Mouse (Mus musculus) CH12.LX (cell line): ENCODE data around the gene Ccs. TPM values are rescaled to one million over a fixed set of nuclear protein-coding genes. Genes with fewer than 3 reads are reported as not detected.

ENCODE experiments used
- DNase-seq: peaks from one replicate; pipeline ENCODE4 v3.0.0-alpha.2; 2013; ENCODE audit errors: extremely low read depth
- H3K27ac ChIP-seq: 2 replicates; pipeline ENCODE4 v1.5.1; 2012; ENCODE audit warnings: low read depth, mild to moderate bottlenecking, control low read depth, moderate library complexity; ENCODE audit not compliant: insufficient read depth
- H3K27me3 ChIP-seq: replicated peaks from 2 replicates; pipeline ENCODE3; 2012; ENCODE audit warnings: inconsistent platforms
- H3K36me3 ChIP-seq, 2 experiments: replicated peaks in 1 of 2; 2 replicates each; pipeline versions ENCODE3 to v1.6.1; 2012; ENCODE audit warnings: inconsistent platforms in 1 of 2, low read length in 1 of 2, mild to moderate bottlenecking in 1 of 2, mixed read lengths in 1 of 2, moderate library complexity in 1 of 2; ENCODE audit not compliant: control insufficient read depth in 1 of 2, insufficient read depth in 1 of 2
- H3K4me1 ChIP-seq, 2 experiments: 2 replicates each; pipeline ENCODE4 v1.6.1; 2012; ENCODE audit warnings: inconsistent platforms in 1 of 2, moderate library complexity in 1 of 2; ENCODE audit not compliant: insufficient read depth in 2 of 2, control insufficient read depth in 1 of 2
- H3K4me2 ChIP-seq: 2 replicates; pipeline ENCODE4 v1.6.1; 2012; ENCODE audit warnings: low read depth, mild to moderate bottlenecking, control low read depth; ENCODE audit not compliant: poor library complexity, insufficient read depth, severe bottlenecking
- H3K4me3 ChIP-seq, 3 experiments: fragments of 150-350 bp in 1 of 3; sonication (generic) in 1 of 3; replicated peaks in 1 of 3; 2 replicates each; pipeline versions ENCODE3 to v1.5.1; 2011 to 2012; ENCODE audit warnings: low read depth in 2 of 3, low read length in 2 of 3, mild to moderate bottlenecking in 2 of 3, moderate library complexity in 2 of 3, control low read depth in 1 of 3, improper control_type of control experiment in 1 of 3, inconsistent platforms in 1 of 3, mixed read lengths in 1 of 3; ENCODE audit not compliant: poor library complexity in 1 of 3
- H3K79me2 ChIP-seq: replicated peaks from 2 replicates; pipeline ENCODE4 v1.6.1; 2012; ENCODE audit warnings: mild to moderate bottlenecking, moderate library complexity; ENCODE audit not compliant: control insufficient read depth, poor library complexity, insufficient read depth, severe bottlenecking; ENCODE audit errors: extremely low read depth
- H3K9ac ChIP-seq: 2 replicates; pipeline ENCODE4 v1.6.1; 2012; ENCODE audit warnings: low read depth, mild to moderate bottlenecking, control low read depth, moderate library complexity; ENCODE audit not compliant: insufficient read depth
- H3K9me3 ChIP-seq: replicated peaks from 2 replicates; pipeline ENCODE3; 2012; ENCODE audit warnings: low read length, inconsistent platforms, mixed read lengths
- CHD1 ChIP-seq: IDR thresholded peaks from 2 replicates; pipeline ENCODE4 v1.6.1; 2012; ENCODE audit warnings: low read depth, low read length, improper control_type of control experiment, inconsistent platforms
- CTCF ChIP-seq, 2 experiments: IDR thresholded peaks in 1 of 2; conservative IDR thresholded peaks in 1 of 2; 2 replicates each; pipeline ENCODE4 v1.5.1; 2011 to 2012; ENCODE audit warnings: low read depth in 2 of 2, low read length in 2 of 2, improper control_type of control experiment in 1 of 2, inconsistent platforms in 1 of 2, mild to moderate bottlenecking in 1 of 2, moderate library complexity in 1 of 2
- ETS1 ChIP-seq: conservative IDR thresholded peaks from 2 replicates; pipeline ENCODE4 v1.6.1; 2012; ENCODE audit warnings: low read depth, mild to moderate bottlenecking, inconsistent platforms, low read length, improper control_type of control experiment, moderate library complexity
- JUND ChIP-seq: conservative IDR thresholded peaks from 2 replicates; pipeline ENCODE4 v1.6.1; 2011; ENCODE audit warnings: low read depth, low read length, improper control_type of control experiment
- MYC ChIP-seq: IDR thresholded peaks from 2 replicates; pipeline ENCODE4 v1.6.1; 2011; ENCODE audit warnings: low read depth, mild to moderate bottlenecking, improper control_type of control experiment, low read length
- SMC3 ChIP-seq: IDR thresholded peaks from 2 replicates; pipeline ENCODE4 v1.6.1; 2011; ENCODE audit warnings: low read depth, low read length, improper control_type of control experiment
- TBP ChIP-seq: conservative IDR thresholded peaks from 2 replicates; pipeline ENCODE4 v1.6.1; 2011; ENCODE audit warnings: low read depth, low read length, improper control_type of control experiment
- TCF12 ChIP-seq: IDR thresholded peaks from 2 replicates; pipeline ENCODE4 v1.6.1; 2014; ENCODE audit warnings: low read depth, mild to moderate bottlenecking, inconsistent platforms, low read length, improper control_type of control experiment
- USF2 ChIP-seq: conservative IDR thresholded peaks from 2 replicates; pipeline ENCODE4 v1.6.1; 2011; ENCODE audit warnings: low read depth, low read length, improper control_type of control experiment
- ZNF384 ChIP-seq: IDR thresholded peaks from 2 replicates; pipeline ENCODE4 v1.6.1; 2012; ENCODE audit warnings: low read depth, low read length, improper control_type of control experiment, inconsistent platforms
- dilution Hi-C: fragments of 300-500 bp; cut with MboI; formaldehyde crosslinking; loops from 2 replicates; pipeline ENCODE4 v1.14.3; 2020; ENCODE audit warnings: low sequenced_read_pairs; ENCODE audit not compliant: extremely low pct_unique_long_range_greater_than_20kb, extremely low pct_ligation_motif_present
- in situ Hi-C: fragments of 300-500 bp; cut with MboI; formaldehyde crosslinking; loops from 3 replicates; pipeline ENCODE4 v1.14.3; 2019; ENCODE audit warnings: low sequenced_read_pairs, low pct_ligation_motif_present, low pct_unique_long_range_greater_than_20kb, mixed read lengths
- polyA plus RNA-seq: library from polyadenylated mRNA; unstranded; fragments of >175 nt; gene quantifications from 2 replicates; pipeline ENCODE4 v1.2.1, GENCODE M21; 2012; ENCODE audit warnings: low read depth; ENCODE audit not compliant: insufficient read length
- total RNA-seq, 2 experiments: library from RNA; depleted of rRNA; stranded (reverse); fragments of 300-350 nt in 1 of 2; fragments of >200 nt in 1 of 2; gene quantifications; 2 replicates each; pipeline ENCODE4 v1.2.3; 2012 to 2014

Gene Ccs
- total and polyA plus RNA-seq, 3 experiments = 25.6 to 42.1 (median 32.0) TPM

GRCm38 (mm10) chr19:4829156-4829555 is 10.0 kb downstream of the Ccs start:
- in situ Hi-C loops = no loop called here
- Histone ChIP-seq H3K27me3 (no peaks in the 10 kb centered on the region), H3K27ac (no peak overlapping the region), H3K36me3 (peaks cover 42 to 85% of the 10 kb centered on the region in 2 experiments)
- DNase-seq = no peak
- TF ChIP-seq TBP (no peak), CHD1 (no peak)
- TF ChIP-seq, all 38 proteins: peak for 0
- Histone ChIP-seq H3K4me3 (no peak overlapping the region), H3K4me1 (peaks cover 2 to 6% of the 10 kb centered on the region in 2 experiments; a peak in 2 of 4 replicates), H3K79me2 (no peaks in the 10 kb centered on the region), H3K4me2 (no peak overlapping the region), H3K9ac (no peak overlapping the region), H3K9me3 (no peaks in the 10 kb centered on the region)
- dilution Hi-C loops = no loop called here

- in situ Hi-C loops = no loop called here
- no peak overlapping the region for H3K27ac ChIP-seq
- no peaks in the 10 kb centered on the region for H3K27me3 ChIP-seq
- H3K79me2 ChIP-seq = no peaks in the 10 kb centered on the region
- no peak overlapping the region for H3K4me2 ChIP-seq
- DNase-seq = no peak
- dilution Hi-C loops = no loop called here
- no peak overlapping the region for H3K9ac ChIP-seq
- peaks cover 2 to 6% of the 10 kb centered on the region in 2 experiments; a peak in 2 of 4 replicates for H3K4me1 ChIP-seq
- no peaks in the 10 kb centered on the region for H3K9me3 ChIP-seq
- H3K36me3 ChIP-seq = peaks cover 42 to 82% of the 10 kb centered on the region in 2 experiments
- H3K4me3 ChIP-seq = no peak overlapping the region
- no peak for TF ChIP-seq USF2
- TF ChIP-seq ETS1 = no peak
- TF ChIP-seq MYC = no peak
- TF ChIP-seq JUND = no peak
- TF ChIP-seq, all 38 proteins: peak for 0
Measured at GRCm38 (mm10) chr19:4828444-4829114, 10.6 kb downstream of the Ccs start.

GRCm38 (mm10) chr19:4820678-4821303 is 18.3 kb downstream of the Ccs start:
- Histone ChIP-seq H3K9ac (no peak overlapping the region), H3K27ac (no peak overlapping the region), H3K79me2 (no peaks in the 10 kb centered on the region), H3K36me3 (peaks cover 11 to 16% of the 10 kb centered on the region in 2 experiments), H3K9me3 (no peaks in the 10 kb centered on the region), H3K4me3 (no peak overlapping the region), H3K27me3 (no peaks in the 10 kb centered on the region), H3K4me1 (no peaks in the 10 kb centered on the region), H3K4me2 (no peak overlapping the region)
- in situ Hi-C loops = no loop called here
- TF ChIP-seq TCF12 (no peak), CTCF (conservative IDR thresholded peaks at IDR 0.05 in 1 of 2, IDR thresholded peaks at IDR 0.05 in 1 of 2; ENCODE audit: low read depth in 2 of 2, low read length in 2 of 2) (peak in 1 of 2 experiments; percentile 31; a peak in 1 of 4 replicates), ZNF384 (peak; percentile 32; the same call in 1 of the 2 replicates), SMC3 (peak; percentile 15; the same call in 1 of the 2 replicates)
- dilution Hi-C loops = no loop called here
- DNase-seq = no peak
